Mouse (Mus musculus): Measurements from ENCODE around the gene Cldn14. TPM values are rescaled to one million over a fixed set of nuclear protein-coding genes. Genes with fewer than 3 reads are reported as not detected.

Cldn14 gene
- polyA plus RNA-seq, 1 experiment from 2014 or later, result not detected

DNA sequence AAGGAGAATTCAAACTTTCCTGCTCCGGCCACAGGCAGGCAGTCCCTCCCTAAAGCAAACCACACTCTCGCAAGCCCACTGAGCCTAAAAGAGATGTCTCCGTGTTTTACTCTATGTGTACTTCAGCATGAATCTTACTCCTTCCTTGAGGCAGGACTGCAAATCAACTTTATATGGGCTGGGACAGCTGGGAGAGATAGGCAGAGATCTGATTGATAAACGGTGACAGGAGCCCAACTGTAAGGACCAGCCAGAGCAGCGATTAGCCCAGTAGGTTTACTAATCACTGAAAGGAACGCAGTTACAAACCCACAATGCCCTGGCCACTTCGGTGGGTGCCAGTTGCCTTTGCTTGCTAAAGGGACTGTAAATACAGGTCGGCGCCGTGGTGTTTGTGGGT, 35.5 kb downstream of the Cldn14 start:
- H3K4me2 ChIP-seq (replicated peaks), result peak overlapping the region; percentile 36
- H3K9ac ChIP-seq (replicated peaks), result no peak overlapping the region
- no peaks in the 10 kb centered on the region for H3K9me3 ChIP-seq
- H3K36me3 ChIP-seq, result no peaks in the 10 kb centered on the region
- WGBS, result 45% methylated on average over 10 of the region's 10 CpGs
- H3K27ac ChIP-seq, result no peak overlapping the region
- peak overlapping the region; percentile 5; the same call in 1 of the 2 replicates for H3K4me3 ChIP-seq (replicated peaks)
- H3K27me3 ChIP-seq, result 0 out of 2 replicates have a peak, but pooled peaks cover 3% of the 10 kb centered on the region
- no peaks in the 10 kb centered on the region; the same call in 1 of the 2 replicates for H3K4me1 ChIP-seq (replicated peaks)
- no peak for ATAC-seq

DNA sequence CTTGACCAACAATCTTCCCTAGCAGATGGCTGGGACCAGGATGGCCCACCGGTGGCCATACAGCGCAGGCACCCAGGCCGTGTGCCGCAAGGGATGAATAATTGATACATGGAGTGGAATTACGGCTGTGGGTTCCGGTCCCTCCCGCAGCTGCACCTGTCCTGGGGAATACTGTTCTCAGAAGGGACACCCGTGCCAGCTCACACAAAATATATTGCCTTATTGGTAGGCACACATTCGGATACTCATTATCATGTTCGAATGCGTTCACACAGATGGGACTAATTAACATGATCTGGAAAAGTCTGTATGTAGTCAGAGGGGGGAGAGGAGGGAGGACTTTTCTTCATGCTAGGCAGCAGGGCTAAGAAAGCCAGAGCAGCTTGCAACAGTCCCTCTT, 37.6 kb downstream of the Cldn14 start:
- no peak overlapping the region for H3K27ac ChIP-seq
- no peaks in the 10 kb centered on the region for H3K9me3 ChIP-seq
- WGBS, result 78% methylated on average over 11 of the region's 11 CpGs
- no peak overlapping the region for H3K4me3 ChIP-seq (replicated peaks)
- ATAC-seq, result peak; percentile 29; the same call in 1 of the 2 replicates
- no peak overlapping the region for H3K9ac ChIP-seq (replicated peaks)
- no peaks in the 10 kb centered on the region for H3K36me3 ChIP-seq
- H3K4me2 ChIP-seq (replicated peaks), result no peak overlapping the region
- H3K27me3 ChIP-seq, result 0 out of 2 replicates have a peak, but pooled peaks cover 3% of the 10 kb centered on the region
- H3K4me1 ChIP-seq (replicated peaks), result no peaks in the 10 kb centered on the region; the same call in 1 of the 2 replicates

DNA sequence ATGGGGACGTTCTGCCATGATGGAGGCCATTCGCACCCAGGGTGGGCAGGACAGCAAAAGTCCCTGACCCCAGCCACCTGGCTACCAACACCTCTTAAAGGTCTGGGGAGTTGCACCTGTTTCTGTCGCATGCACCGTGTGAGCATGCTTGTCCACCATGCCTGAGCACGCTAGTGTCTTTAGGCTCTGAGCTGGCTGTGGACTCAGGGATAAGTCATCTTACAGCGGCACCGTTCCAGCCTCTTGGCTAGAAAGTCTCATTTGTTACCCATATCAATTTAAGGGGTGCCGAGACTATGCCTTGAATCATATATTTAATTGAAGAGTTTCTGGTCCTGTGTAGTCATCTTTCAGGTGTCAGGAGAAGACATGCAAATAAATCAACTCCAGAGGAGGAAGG, 40.7 kb downstream of the Cldn14 start:
- no peaks in the 10 kb centered on the region for H3K36me3 ChIP-seq
- H3K4me1 ChIP-seq (replicated peaks), result no peaks in the 10 kb centered on the region; the same call in 1 of the 2 replicates
- no peaks in the 10 kb centered on the region for H3K9me3 ChIP-seq
- no peak overlapping the region for H3K4me2 ChIP-seq (replicated peaks)
- no peak overlapping the region for H3K9ac ChIP-seq (replicated peaks)
- 0 out of 2 replicates have a peak, but pooled peaks cover 3% of the 10 kb centered on the region for H3K27me3 ChIP-seq
- no peak overlapping the region for H3K27ac ChIP-seq
- H3K4me3 ChIP-seq (replicated peaks), result no peak overlapping the region
- no peak for ATAC-seq
- WGBS, result 95% methylated on average over 8 of the region's 8 CpGs

DNA sequence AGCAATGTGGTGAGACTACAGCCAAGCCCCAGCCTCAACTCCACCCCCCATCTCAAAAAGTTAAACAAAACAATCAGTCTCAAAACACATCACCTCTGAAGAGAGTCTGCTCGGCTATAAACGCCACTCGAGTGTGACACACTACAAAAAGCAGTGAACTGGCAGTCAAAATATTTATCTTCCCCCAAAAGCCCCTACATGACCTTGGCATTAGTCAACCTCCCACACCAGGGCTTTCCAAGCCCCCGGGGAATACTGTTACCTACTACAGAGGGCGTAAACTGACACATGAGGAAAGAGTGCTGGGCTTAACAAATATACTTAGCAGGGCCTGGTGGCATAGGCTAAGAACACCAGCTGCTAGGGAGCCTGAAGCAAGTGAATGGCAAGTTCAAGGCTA, 46.4 kb downstream of the Cldn14 start:
- no peak overlapping the region for H3K27ac ChIP-seq
- WGBS, result 81% methylated on average over 5 of the region's 5 CpGs
- no peak overlapping the region for H3K9ac ChIP-seq (replicated peaks)
- no peak overlapping the region for H3K4me2 ChIP-seq (replicated peaks)
- H3K36me3 ChIP-seq, result no peaks in the 10 kb centered on the region
- 0 out of 2 replicates have a peak, but pooled peaks cover 4% of the 10 kb centered on the region for H3K4me1 ChIP-seq (replicated peaks)
- H3K4me3 ChIP-seq (replicated peaks), result no peak overlapping the region
- H3K27me3 ChIP-seq, result no peaks in the 10 kb centered on the region
- ATAC-seq, result no peak
- H3K9me3 ChIP-seq, result no peaks in the 10 kb centered on the region

DNA sequence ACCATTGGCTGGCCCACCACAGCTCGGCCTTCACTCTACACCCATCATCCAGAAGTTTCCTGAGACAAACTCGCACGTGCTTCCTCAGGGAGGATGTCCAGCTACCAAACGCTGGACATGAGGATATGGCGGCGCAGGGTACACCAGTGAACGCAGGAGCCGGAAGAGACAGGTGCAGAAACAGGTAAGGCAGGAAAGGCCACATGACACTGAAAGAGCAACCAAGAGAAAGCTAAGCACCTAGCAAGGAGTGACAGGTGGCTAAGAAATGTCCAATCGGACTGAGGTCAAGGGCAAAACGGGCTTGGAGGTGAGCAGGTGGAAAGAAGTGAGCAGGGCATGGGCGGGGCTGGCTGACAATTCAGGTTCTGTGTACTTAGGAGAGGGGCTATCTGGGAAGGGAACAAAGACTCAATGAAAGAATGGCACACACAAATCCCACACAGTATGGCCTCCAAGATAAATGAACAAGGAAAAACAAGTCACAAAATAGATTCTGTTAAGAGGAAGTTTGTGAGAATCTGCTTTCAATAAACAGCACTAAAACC, 47.5 kb downstream of the Cldn14 start:
- 88% methylated on average over 11 of the region's 11 CpGs for WGBS
- H3K27ac ChIP-seq, result no peak overlapping the region
- no peaks in the 10 kb centered on the region for H3K9me3 ChIP-seq
- H3K9ac ChIP-seq (replicated peaks), result no peak overlapping the region
- 0 out of 2 replicates have a peak, but pooled peaks cover 5% of the 10 kb centered on the region for H3K4me1 ChIP-seq (replicated peaks)
- H3K4me2 ChIP-seq (replicated peaks), result no peak overlapping the region
- no peak for ATAC-seq
- H3K27me3 ChIP-seq, result no peaks in the 10 kb centered on the region
- no peak overlapping the region for H3K4me3 ChIP-seq (replicated peaks)
- H3K36me3 ChIP-seq, result no peaks in the 10 kb centered on the region

DNA sequence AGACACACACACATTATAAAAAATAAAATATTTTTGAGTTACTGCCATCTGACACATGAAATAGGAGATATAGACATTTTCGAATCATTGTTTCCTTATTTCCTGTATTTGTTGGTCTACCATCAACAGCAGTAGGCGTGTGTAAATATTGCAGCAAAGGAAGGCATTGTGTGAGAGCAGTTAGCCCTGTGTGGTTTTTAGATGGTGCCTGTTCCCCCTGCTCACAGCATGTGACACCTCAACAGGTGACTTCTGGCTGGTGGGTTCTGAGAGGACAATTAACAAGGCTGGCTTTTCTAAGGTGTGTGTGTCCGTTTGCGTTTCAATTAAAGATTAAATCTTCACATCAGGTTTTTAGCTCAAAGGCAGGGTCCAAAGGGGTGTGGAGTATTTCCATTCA, 48.1 kb downstream of the Cldn14 start:
- ATAC-seq, result no peak
- Histone ChIP-seq H3K36me3 (no peaks in the 10 kb centered on the region), H3K4me3 (replicated peaks) (no peak overlapping the region), H3K27me3 (no peaks in the 10 kb centered on the region), H3K4me2 (replicated peaks) (no peak overlapping the region), H3K9me3 (no peaks in the 10 kb centered on the region), H3K27ac (no peak overlapping the region), H3K4me1 (replicated peaks) (0 out of 2 replicates have a peak, but pooled peaks cover 5% of the 10 kb centered on the region), H3K9ac (replicated peaks) (no peak overlapping the region)
- WGBS, result 85% methylated on average over 4 of the region's 4 CpGs

DNA sequence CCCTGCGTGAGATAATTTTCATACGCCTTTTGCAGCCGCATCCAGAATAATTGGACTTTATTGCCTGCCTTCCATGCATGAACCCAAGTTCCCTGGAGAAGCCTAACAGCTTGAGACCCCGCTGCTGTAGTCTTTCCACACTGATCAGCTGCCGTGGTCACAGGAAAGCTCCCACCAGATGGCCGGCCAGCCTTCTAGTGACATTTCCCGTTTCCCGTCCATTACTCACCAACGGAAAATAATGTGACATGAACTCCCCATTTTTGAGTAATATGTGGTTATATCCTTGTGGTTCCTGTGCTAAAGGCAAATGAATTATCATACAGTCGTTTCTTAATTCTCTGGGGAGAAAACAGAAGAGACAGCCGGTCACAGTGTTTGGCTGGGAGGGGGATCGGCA, 51.2 kb downstream of the Cldn14 start:
- Histone ChIP-seq H3K27me3 (no peaks in the 10 kb centered on the region), H3K27ac (no peak overlapping the region), H3K4me3 (replicated peaks) (no peak overlapping the region), H3K36me3 (no peaks in the 10 kb centered on the region), H3K4me2 (replicated peaks) (no peak overlapping the region), H3K4me1 (replicated peaks) (0 out of 2 replicates have a peak, but pooled peaks cover 5% of the 10 kb centered on the region), H3K9me3 (no peaks in the 10 kb centered on the region), H3K9ac (replicated peaks) (no peak overlapping the region)
- WGBS, result 73% methylated on average over 12 of the region's 12 CpGs
- no peak for ATAC-seq

DNA sequence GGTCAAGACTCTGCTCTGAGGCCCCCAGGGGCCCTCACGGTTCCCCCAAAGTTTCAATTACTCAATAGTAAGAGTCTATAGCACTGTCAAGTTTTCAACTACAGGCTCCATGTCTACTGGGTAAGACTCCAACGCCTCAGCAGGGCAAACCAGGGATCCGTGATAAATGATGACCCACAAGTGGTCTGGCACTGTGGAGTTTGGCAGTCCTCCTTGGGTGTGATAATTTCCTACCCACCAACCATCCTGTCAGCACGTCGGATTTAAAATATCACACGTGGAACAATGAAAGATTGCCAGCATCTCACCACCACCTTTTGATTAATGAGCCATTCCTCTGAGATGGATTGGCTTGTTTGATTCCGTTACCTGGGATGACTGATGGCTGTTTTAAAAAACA, 51.7 kb downstream of the Cldn14 start:
- Histone ChIP-seq H3K27ac (no peak overlapping the region), H3K4me3 (replicated peaks) (no peak overlapping the region), H3K36me3 (no peaks in the 10 kb centered on the region), H3K27me3 (no peaks in the 10 kb centered on the region), H3K9me3 (no peaks in the 10 kb centered on the region), H3K9ac (replicated peaks) (no peak overlapping the region), H3K4me2 (replicated peaks) (no peak overlapping the region), H3K4me1 (replicated peaks) (0 out of 2 replicates have a peak, but pooled peaks cover 5% of the 10 kb centered on the region)
- ATAC-seq, result no peak
- 82% methylated on average over 7 of the region's 7 CpGs for WGBS

DNA sequence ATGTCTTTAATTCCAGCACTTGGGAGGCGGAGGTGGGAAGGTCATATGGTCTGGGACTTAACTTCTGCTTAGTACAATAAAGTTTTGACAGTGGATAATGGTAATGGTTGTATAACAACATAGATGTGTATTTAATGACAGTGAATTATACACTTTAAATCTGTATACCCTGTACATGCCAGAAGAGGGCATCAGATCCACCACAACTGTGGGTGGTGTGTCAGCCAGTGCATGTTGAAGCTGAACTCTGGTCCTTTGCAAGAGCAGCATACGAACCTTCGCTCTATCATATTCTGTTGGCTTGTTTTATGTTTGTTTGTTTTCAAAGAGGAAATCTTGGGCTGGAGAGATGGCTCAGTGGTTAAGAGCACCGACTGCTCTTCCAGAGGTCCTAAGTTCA, 61.2 kb downstream of the Cldn14 start:
- Histone ChIP-seq H3K9ac (replicated peaks) (no peak overlapping the region), H3K4me1 (replicated peaks) (no peaks in the 10 kb centered on the region), H3K27ac (no peak overlapping the region), H3K9me3 (no peaks in the 10 kb centered on the region), H3K36me3 (no peaks in the 10 kb centered on the region), H3K4me3 (replicated peaks) (no peak overlapping the region), H3K27me3 (no peaks in the 10 kb centered on the region), H3K4me2 (replicated peaks) (no peak overlapping the region)
- no peak for ATAC-seq
- 91% methylated on average over 4 of the region's 4 CpGs for WGBS

DNA sequence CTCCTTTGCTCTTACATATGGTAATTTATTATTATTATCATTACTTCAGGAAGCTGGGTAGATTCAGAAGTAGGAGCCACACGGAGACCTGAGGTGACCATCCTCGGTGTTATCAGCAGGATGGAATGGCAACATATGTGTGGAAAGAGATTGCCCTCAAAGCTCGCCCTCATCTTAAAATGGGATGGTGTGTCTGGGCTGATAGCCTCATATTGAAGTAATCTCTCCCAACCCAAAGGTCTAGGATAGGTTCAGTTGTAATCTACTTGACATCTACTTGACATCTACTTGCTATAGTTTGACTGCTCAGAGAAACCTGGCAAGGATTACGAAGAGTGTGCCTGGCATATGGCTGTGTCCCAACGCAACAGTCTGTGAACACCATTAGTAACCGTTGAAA, 64.3 kb downstream of the Cldn14 start:
- 0 out of 2 replicates have a peak, but pooled peaks cover 10% of the 10 kb centered on the region for H3K27me3 ChIP-seq
- H3K36me3 ChIP-seq, result no peaks in the 10 kb centered on the region
- ATAC-seq, result no peak
- H3K4me1 ChIP-seq (replicated peaks), result no peaks in the 10 kb centered on the region
- H3K4me2 ChIP-seq (replicated peaks), result no peak overlapping the region
- no peak overlapping the region for H3K9ac ChIP-seq (replicated peaks)
- no peak overlapping the region for H3K27ac ChIP-seq
- H3K4me3 ChIP-seq (replicated peaks), result no peak overlapping the region
- H3K9me3 ChIP-seq, result no peaks in the 10 kb centered on the region
- WGBS, result 93% methylated on average over 6 of the region's 6 CpGs

DNA sequence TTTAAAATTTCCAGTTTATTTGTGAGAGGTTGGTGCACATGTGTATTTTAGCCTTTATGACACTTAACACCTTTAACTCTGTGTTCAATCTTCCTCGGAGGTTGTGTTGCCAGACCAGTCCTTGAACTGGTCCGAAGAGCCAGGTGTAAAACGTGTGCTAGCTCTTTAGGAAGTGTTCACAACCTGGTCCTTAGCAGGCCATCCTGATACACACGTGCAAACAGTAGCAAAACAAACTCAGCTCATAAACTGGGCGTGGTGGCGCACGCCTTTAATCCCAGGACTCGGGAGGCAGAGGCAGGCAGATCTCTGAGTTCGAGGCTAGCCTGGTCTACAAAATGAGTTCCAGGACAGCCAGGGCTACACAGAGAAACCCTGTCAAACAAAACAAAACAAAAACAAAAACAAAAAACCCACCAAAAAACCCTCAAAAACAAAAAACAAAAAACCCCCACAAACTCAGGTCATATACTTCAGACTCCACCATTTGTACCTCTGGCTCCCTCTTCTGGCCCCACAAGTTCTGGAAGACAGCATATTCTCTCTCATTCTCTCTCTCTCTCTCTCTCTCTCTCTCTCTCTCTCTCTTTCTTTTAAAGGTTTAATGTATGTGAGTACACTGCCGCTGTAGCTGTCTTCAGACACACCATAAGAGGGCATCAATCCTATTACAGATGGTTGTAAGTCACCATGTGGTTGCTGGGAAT, 65.7 kb downstream of the Cldn14 start:
- whole genome bisulfite sequencing, result 93% methylated on average over 10 of the region's 10 CpGs
- no peak overlapping the region for H3K27ac ChIP-seq
- H3K36me3 ChIP-seq, result no peaks in the 10 kb centered on the region
- H3K9ac ChIP-seq (replicated peaks), result no peak overlapping the region
- H3K4me3 ChIP-seq (replicated peaks), result no peak overlapping the region
- ATAC-seq, result no peak
- no peak overlapping the region for H3K4me2 ChIP-seq (replicated peaks)
- peaks cover 15% of the 10 kb centered on the region; the same call in 1 of the 2 replicates for H3K27me3 ChIP-seq
- H3K9me3 ChIP-seq, result no peaks in the 10 kb centered on the region
- H3K4me1 ChIP-seq (replicated peaks), result peaks cover 5% of the 10 kb centered on the region; the same call in 1 of the 2 replicates

DNA sequence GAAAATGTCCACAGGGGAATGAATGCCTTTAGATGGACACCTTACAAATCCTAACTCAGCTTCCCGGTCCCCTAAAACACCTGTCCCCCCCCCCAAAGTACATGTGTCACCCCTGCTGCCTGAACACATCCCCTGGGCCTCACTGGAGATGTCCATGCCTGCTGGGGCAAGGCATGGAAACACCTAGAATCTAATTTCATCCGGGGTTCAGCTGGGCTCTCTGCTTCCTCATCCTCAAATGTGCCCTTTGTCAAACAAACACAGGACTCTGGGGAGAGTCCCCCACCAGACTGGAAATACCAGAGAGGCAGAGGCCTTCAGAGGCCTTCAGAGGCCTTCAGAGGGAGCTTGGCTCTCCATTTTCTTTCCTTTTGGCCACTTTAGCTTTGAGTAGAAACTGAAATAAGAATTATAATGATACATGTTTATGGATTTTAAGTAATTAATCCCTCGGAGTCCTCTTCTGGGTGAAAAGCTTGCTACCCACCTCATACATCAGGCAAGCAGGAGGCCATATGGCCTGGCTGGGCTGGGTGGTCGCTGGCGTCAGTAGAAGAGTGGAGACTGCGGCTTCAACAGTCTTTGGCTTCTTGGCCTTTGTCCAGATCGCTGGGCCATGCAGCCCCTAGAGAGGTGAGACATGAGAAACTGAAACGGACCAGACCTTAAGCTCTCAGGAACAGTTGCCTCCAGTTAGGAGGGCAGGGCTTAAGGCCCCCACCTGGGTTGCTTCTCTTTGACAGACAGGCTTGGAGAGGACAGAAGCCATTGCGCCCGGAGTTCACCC, 66.7 kb downstream of the Cldn14 start:
- H3K4me1 ChIP-seq (replicated peaks), result peaks cover 5% of the 10 kb centered on the region; the same call in 1 of the 2 replicates
- ATAC-seq, result no peak
- H3K4me2 ChIP-seq (replicated peaks), result no peak overlapping the region
- H3K9ac ChIP-seq (replicated peaks), result no peak overlapping the region
- WGBS, result 80% methylated on average over 10 of the region's 10 CpGs
- no peaks in the 10 kb centered on the region for H3K9me3 ChIP-seq
- peaks cover 25% of the 10 kb centered on the region for H3K27me3 ChIP-seq
- no peak overlapping the region for H3K4me3 ChIP-seq (replicated peaks)
- no peak overlapping the region for H3K27ac ChIP-seq
- H3K36me3 ChIP-seq, result no peaks in the 10 kb centered on the region

All from midbrain, embryonic 13.5 days (tissue).